Mouse (Mus musculus) heart, embryonic 14.5 days (tissue): Measurements from ENCODE around the gene Nap1l5. TPM values are rescaled to one million over a fixed set of nuclear protein-coding genes. Genes with fewer than 3 reads are reported as not detected.

Experiments
- ATAC-seq: fragments of 200-750 bp; cut with Nextera tagmentation; 2 replicates; pipeline ENCODE4 v1.8.0; 2017; ENCODE audit warnings: low read depth, moderate TSS enrichment; ENCODE audit not compliant: insufficient number of reproducible peaks, insufficient read depth, low FRiP score
- H3K27ac ChIP-seq, 2 experiments: fragments of 200-500 bp in 1 of 2; fragments of 300-500 bp in 1 of 2; sonication (generic) in 1 of 2; replicated peaks in 1 of 2; 2 replicates each; pipeline ENCODE4 v1.5.1; 2012 to 2014; ENCODE audit warnings: low read depth in 2 of 2, low read length in 2 of 2, control low read depth in 1 of 2, mild to moderate bottlenecking in 1 of 2, mixed read lengths in 1 of 2; ENCODE audit not compliant: control insufficient read depth in 1 of 2, insufficient read depth in 1 of 2
- H3K27me3 ChIP-seq: fragments of 300-500 bp; sonication (generic); 2 replicates; pipeline ENCODE4 v1.6.1; 2014; ENCODE audit warnings: mild to moderate bottlenecking, low read length, control low read depth; ENCODE audit not compliant: control insufficient read depth, insufficient read depth
- H3K36me3 ChIP-seq: fragments of 300-500 bp; sonication (generic); 2 replicates; pipeline ENCODE4 v1.6.1; 2014; ENCODE audit warnings: mild to moderate bottlenecking, control low read depth, low read length, mixed read lengths; ENCODE audit not compliant: control insufficient read depth, insufficient read depth
- H3K4me1 ChIP-seq, 2 experiments: fragments of 200-500 bp in 1 of 2; fragments of 300-500 bp in 1 of 2; sonication (generic) in 1 of 2; 2 replicates each; pipeline ENCODE4 v1.6.1; 2012 to 2014; ENCODE audit warnings: low read length in 2 of 2, control low read depth in 1 of 2, mixed read lengths in 1 of 2; ENCODE audit not compliant: control insufficient read depth in 2 of 2, insufficient read depth in 2 of 2
- H3K4me2 ChIP-seq: fragments of 300-500 bp; sonication (generic); 2 replicates; pipeline ENCODE4 v1.6.1; 2014; ENCODE audit warnings: mild to moderate bottlenecking, low read length
- H3K4me3 ChIP-seq, 2 experiments: fragments of 200-500 bp in 1 of 2; fragments of 300-500 bp in 1 of 2; sonication (generic) in 1 of 2; 2 replicates each; pipeline ENCODE4 v1.5.1; 2012 to 2014; ENCODE audit warnings: low read length in 2 of 2, mild to moderate bottlenecking in 2 of 2, control low read depth in 1 of 2, low read depth in 1 of 2, moderate library complexity in 1 of 2; ENCODE audit not compliant: control insufficient read depth in 1 of 2, insufficient read depth in 1 of 2
- H3K9ac ChIP-seq: fragments of 300-500 bp; sonication (generic); 2 replicates; pipeline ENCODE4 v1.6.1; 2014; ENCODE audit warnings: mild to moderate bottlenecking, low read length
- H3K9me3 ChIP-seq: fragments of 300-500 bp; sonication (generic); 2 replicates; pipeline ENCODE4 v1.6.1; 2016; ENCODE audit warnings: low read length, control low read depth; ENCODE audit not compliant: control insufficient read depth
- WGBS: fragments of 180-500 bp; shearing (Covaris S2); extraction: QIAGEN DNeasy Blood & Tissue Kit; methylation state at CpG from one replicate; pipeline ENCODE4 v1.1.7; 2014; 5-methylcytosine and 5-hydroxymethylcytosine counted together
- polyA plus RNA-seq: library from polyadenylated mRNA; unstranded; fragments of >200 nt; fragmentation: Nextera tagmentation; extraction: Ambion mirVana; gene quantifications from 2 replicates; pipeline ENCODE4 v1.2.1, GENCODE M21; 2014

The Nap1l5 gene
- polyA plus RNA-seq = 0.98 and 1.7 TPM in 2 replicates

GRCm38 (mm10) chr6:58906852-58907261 is at the start of gene Nap1l5:
Gene Nap1l5, minus strand, starts transcription at chr6:58907076.
- Histone ChIP-seq H3K4me2 (peak within 1 kb of the TSS; percentile 67), H3K27ac (no peak within 1 kb of the TSS), H3K4me1 (peaks cover 0 to 2% of the 10 kb centered on the region in 2 experiments; a peak in 1 of 4 replicates), H3K9me3 (peaks cover 16% of the 10 kb centered on the region), H3K36me3 (peaks cover 28% of the 10 kb centered on the region), H3K4me3 (peak within 1 kb of the TSS; percentile 37 to 48), H3K27me3 (no peaks in the 10 kb centered on the region), H3K9ac (peak within 1 kb of the TSS; percentile 32; the same call in 1 of the 2 replicates)
- WGBS = 54% methylated on average over 34 of the region's 34 CpGs
- 0 out of 2 replicates have a peak, but pooled peaks have one; percentile 39 for ATAC-seq

GRCm38 (mm10) chr6:58951128-58951992 is 44.5 kb upstream of the Nap1l5 start:
- H3K4me1 ChIP-seq = no peaks in the 10 kb centered on the region
- no peak overlapping the region for H3K27ac ChIP-seq
- no peak overlapping the region for H3K4me3 ChIP-seq
- no peak overlapping the region for H3K9ac ChIP-seq
- no peak overlapping the region for H3K4me2 ChIP-seq
- peaks cover 36% of the 10 kb centered on the region for H3K36me3 ChIP-seq
- H3K9me3 ChIP-seq = no peaks in the 10 kb centered on the region
- WGBS = 49% methylated on average over 2 of the region's 2 CpGs
- ATAC-seq = no peak
- H3K27me3 ChIP-seq = no peaks in the 10 kb centered on the region

- ATAC-seq = no peak
- Histone ChIP-seq H3K4me1 (no peaks in the 10 kb centered on the region), H3K4me3 (no peak overlapping the region), H3K9me3 (no peaks in the 10 kb centered on the region), H3K27ac (no peak overlapping the region), H3K27me3 (no peaks in the 10 kb centered on the region), H3K4me2 (no peak overlapping the region), H3K36me3 (peaks cover 31% of the 10 kb centered on the region), H3K9ac (no peak overlapping the region)
- WGBS = 91% methylated on average over 1 of the region's 1 CpGs
These were observed 43.5 kb upstream of the Nap1l5 start for GRCm38 (mm10) chr6:58950410-58950809.

- Histone ChIP-seq H3K27ac (no peak overlapping the region), H3K36me3 (0 out of 2 replicates have a peak, but pooled peaks cover 7% of the 10 kb centered on the region), H3K4me2 (no peak overlapping the region), H3K4me3 (no peak overlapping the region), H3K4me1 (no peaks in the 10 kb centered on the region), H3K27me3 (no peaks in the 10 kb centered on the region), H3K9ac (no peak overlapping the region), H3K9me3 (no peaks in the 10 kb centered on the region)
- ATAC-seq = no peak
- 80% methylated on average over 4 of the region's 4 CpGs for WGBS
These were observed 40.0 kb upstream of the Nap1l5 start for GRCm38 (mm10) chr6:58946840-58947239.

- H3K9ac ChIP-seq = no peak overlapping the region
- no peaks in the 10 kb centered on the region for H3K27me3 ChIP-seq
- WGBS = 58% methylated on average over 2 of the region's 2 CpGs
- H3K4me1 ChIP-seq = no peaks in the 10 kb centered on the region
- H3K9me3 ChIP-seq = no peaks in the 10 kb centered on the region
- H3K4me2 ChIP-seq = no peak overlapping the region
- ATAC-seq = no peak
- no peak overlapping the region for H3K27ac ChIP-seq
- H3K36me3 ChIP-seq = 0 out of 2 replicates have a peak, but pooled peaks cover 7% of the 10 kb centered on the region
- no peak overlapping the region for H3K4me3 ChIP-seq
These were observed 39.4 kb upstream of the Nap1l5 start for GRCm38 (mm10) chr6:58946246-58946645.

GRCm38 (mm10) chr6:58943958-58944357 is 37.1 kb upstream of the Nap1l5 start:
- Histone ChIP-seq H3K4me1 (no peaks in the 10 kb centered on the region), H3K4me3 (no peak overlapping the region), H3K36me3 (peaks cover 10% of the 10 kb centered on the region; the same call in 1 of the 2 replicates), H3K27me3 (no peaks in the 10 kb centered on the region), H3K9ac (no peak overlapping the region), H3K9me3 (no peaks in the 10 kb centered on the region), H3K4me2 (no peak overlapping the region), H3K27ac (no peak overlapping the region)
- WGBS = 82% methylated on average over 3 of the region's 3 CpGs
- ATAC-seq = no peak

GRCm38 (mm10) chr6:58942276-58942675 is 35.4 kb upstream of the Nap1l5 start:
- no peaks in the 10 kb centered on the region for H3K9me3 ChIP-seq
- no peak overlapping the region for H3K4me2 ChIP-seq
- H3K27me3 ChIP-seq = no peaks in the 10 kb centered on the region
- no peak for ATAC-seq
- no peak overlapping the region for H3K27ac ChIP-seq
- 89% methylated on average over 2 of the region's 2 CpGs for WGBS
- peaks cover 12% of the 10 kb centered on the region; the same call in 1 of the 2 replicates for H3K36me3 ChIP-seq
- no peak overlapping the region for H3K4me3 ChIP-seq
- no peaks in the 10 kb centered on the region for H3K4me1 ChIP-seq
- H3K9ac ChIP-seq = no peak overlapping the region
